Mouse (Mus musculus) hindbrain, embryonic 15.5 days (tissue): ENCODE data around the gene Nod1. TPM values are rescaled to one million over a fixed set of nuclear protein-coding genes. Genes with fewer than 3 reads are reported as not detected.
A peak's percentile ranks its signal among the peaks of the same experiment; 100 is the strongest.

Source experiments
- ATAC-seq: fragments of 200-750 bp; cut with Nextera tagmentation; 2 replicates; pipeline ENCODE4 v1.8.0; 2017; ENCODE audit warnings: low read depth, moderate number of reproducible peaks, moderate TSS enrichment; ENCODE audit not compliant: low FRiP score
- H3K27ac ChIP-seq: fragments of 300-500 bp; sonication (generic); replicated peaks from 2 replicates; pipeline ENCODE4 v1.5.1; 2015; ENCODE audit warnings: mild to moderate bottlenecking, inconsistent platforms
- H3K27me3 ChIP-seq: fragments of 300-500 bp; sonication (generic); 2 replicates; pipeline ENCODE4 v1.6.1; 2015; ENCODE audit warnings: control low read depth, inconsistent platforms
- H3K36me3 ChIP-seq: fragments of 300-500 bp; sonication (generic); 2 replicates; pipeline ENCODE4 v1.6.1; 2015; ENCODE audit warnings: control low read depth, inconsistent platforms
- H3K4me1 ChIP-seq: fragments of 300-500 bp; sonication (generic); replicated peaks from 2 replicates; pipeline ENCODE4 v1.6.1; 2015; ENCODE audit warnings: control low read depth, inconsistent platforms
- H3K4me2 ChIP-seq: fragments of 300-500 bp; sonication (generic); 2 replicates; pipeline ENCODE4 v1.6.1; 2015; ENCODE audit warnings: moderate library complexity, mild to moderate bottlenecking, inconsistent platforms
- H3K4me3 ChIP-seq: fragments of 300-500 bp; sonication (generic); 2 replicates; pipeline ENCODE4 v1.5.1; 2015; ENCODE audit warnings: mild to moderate bottlenecking, inconsistent platforms
- H3K9ac ChIP-seq: fragments of 300-500 bp; sonication (generic); 2 replicates; pipeline ENCODE4 v1.6.1; 2015; ENCODE audit warnings: inconsistent platforms
- H3K9me3 ChIP-seq: fragments of 300-500 bp; sonication (generic); 2 replicates; pipeline ENCODE4 v1.6.1; 2016; ENCODE audit warnings: control low read depth, inconsistent platforms
- WGBS: fragments of 180-500 bp; shearing (Covaris S2); methylation state at CpG from one replicate; pipeline ENCODE4 v1.1.7; 2015; 5-methylcytosine and 5-hydroxymethylcytosine counted together
- polyA plus RNA-seq: library from polyadenylated mRNA; unstranded; fragments of >200 nt; fragmentation: Nextera tagmentation; extraction: Ambion mirVana; gene quantifications from 2 replicates; pipeline ENCODE4 v1.2.1, GENCODE M21; 2015

Nod1 gene
- polyA plus RNA-seq, 1 experiment from 2014 or later = 3.9 TPM

GRCm38 (mm10) chr6:54974501-54974900 lies 2.1 kb upstream of the Nod1 start:
- ATAC-seq = no peak
- WGBS = 69% methylated on average over 5 of the region's 5 CpGs
- Histone ChIP-seq H3K36me3 (no peaks in the 10 kb centered on the region), H3K27ac (no peak overlapping the region), H3K9me3 (no peaks in the 10 kb centered on the region), H3K4me1 (peaks cover 13% of the 10 kb centered on the region), H3K4me2 (no peak overlapping the region), H3K27me3 (peaks cover 17% of the 10 kb centered on the region), H3K4me3 (no peak overlapping the region), H3K9ac (no peak overlapping the region)

- H3K27me3 ChIP-seq = peaks cover 17% of the 10 kb centered on the region
- WGBS = 7% methylated on average over 5 of the region's 5 CpGs
- H3K27ac ChIP-seq = no peak overlapping the region
- no peak for ATAC-seq
- no peaks in the 10 kb centered on the region for H3K9me3 ChIP-seq
- H3K9ac ChIP-seq = peak overlapping the region; percentile 40; the same call in 1 of the 2 replicates
- peak overlapping the region; percentile 66 for H3K4me3 ChIP-seq
- peaks cover 13% of the 10 kb centered on the region for H3K4me1 ChIP-seq
- peak overlapping the region; percentile 97 for H3K4me2 ChIP-seq
- H3K36me3 ChIP-seq = no peaks in the 10 kb centered on the region
These were observed 458 bp upstream of the Nod1 start for GRCm38 (mm10) chr6:54972929-54973211.

- H3K4me3 ChIP-seq = peak overlapping the region; percentile 66
- H3K9me3 ChIP-seq = no peaks in the 10 kb centered on the region
- H3K4me1 ChIP-seq = peaks cover 13% of the 10 kb centered on the region
- 19% methylated on average over 8 of the region's 8 CpGs for WGBS
- peak overlapping the region; percentile 97 for H3K4me2 ChIP-seq
- H3K9ac ChIP-seq = peak overlapping the region; percentile 40
- H3K27me3 ChIP-seq = peaks cover 17% of the 10 kb centered on the region
- H3K27ac ChIP-seq = peak overlapping the region; percentile 71; the same call in 1 of the 2 replicates
- peak; percentile 7; the same call in 1 of the 2 replicates for ATAC-seq
- no peaks in the 10 kb centered on the region for H3K36me3 ChIP-seq
These were observed 691 bp downstream of the Nod1 start for GRCm38 (mm10) chr6:54971731-54972110.

- H3K27me3 ChIP-seq = peaks cover 17% of the 10 kb centered on the region
- no peak overlapping the region for H3K4me3 ChIP-seq
- H3K9ac ChIP-seq = no peak overlapping the region
- no peaks in the 10 kb centered on the region for H3K9me3 ChIP-seq
- H3K4me1 ChIP-seq = peaks cover 13% of the 10 kb centered on the region
- no peaks in the 10 kb centered on the region for H3K36me3 ChIP-seq
- ATAC-seq = no peak
- no peak overlapping the region for H3K4me2 ChIP-seq
- no peak overlapping the region for H3K27ac ChIP-seq
- WGBS = 80% methylated on average over 9 of the region's 9 CpGs
These were observed 1.9 kb downstream of the Nod1 start for GRCm38 (mm10) chr6:54970506-54970905.

- no peak overlapping the region for H3K4me2 ChIP-seq
- no peak overlapping the region for H3K4me3 ChIP-seq
- H3K27ac ChIP-seq = no peak overlapping the region
- no peaks in the 10 kb centered on the region for H3K9me3 ChIP-seq
- H3K27me3 ChIP-seq = peaks cover 15% of the 10 kb centered on the region
- H3K4me1 ChIP-seq = peaks cover 13% of the 10 kb centered on the region
- H3K36me3 ChIP-seq = no peaks in the 10 kb centered on the region
- H3K9ac ChIP-seq = no peak overlapping the region
- 54% methylated on average over 2 of the region's 2 CpGs for WGBS
- ATAC-seq = no peak
These were observed 2.6 kb downstream of the Nod1 start for GRCm38 (mm10) chr6:54969801-54970200.

- Histone ChIP-seq H3K4me2 (no peak overlapping the region), H3K4me1 (peaks cover 7% of the 10 kb centered on the region), H3K9me3 (no peaks in the 10 kb centered on the region), H3K4me3 (no peak overlapping the region), H3K27ac (no peak overlapping the region), H3K27me3 (peaks cover 5% of the 10 kb centered on the region), H3K36me3 (no peaks in the 10 kb centered on the region), H3K9ac (no peak overlapping the region)
- 55% methylated on average over 10 of the region's 10 CpGs for WGBS
- ATAC-seq = no peak
These were observed 4.8 kb downstream of the Nod1 start for GRCm38 (mm10) chr6:54967591-54967990.

GRCm38 (mm10) chr6:54965234-54965633 lies 7.2 kb downstream of the Nod1 start:
- WGBS = 62% methylated on average over 5 of the region's 5 CpGs
- no peak for ATAC-seq
- Histone ChIP-seq H3K4me3 (no peak overlapping the region), H3K9me3 (no peaks in the 10 kb centered on the region), H3K27ac (no peak overlapping the region), H3K9ac (no peak overlapping the region), H3K4me2 (no peak overlapping the region), H3K4me1 (no peaks in the 10 kb centered on the region), H3K27me3 (no peaks in the 10 kb centered on the region), H3K36me3 (no peaks in the 10 kb centered on the region)

GRCm38 (mm10) chr6:54964755-54965154 lies 7.7 kb downstream of the Nod1 start:
- H3K36me3 ChIP-seq = no peaks in the 10 kb centered on the region
- no peak overlapping the region for H3K4me2 ChIP-seq
- H3K4me3 ChIP-seq = no peak overlapping the region
- H3K9ac ChIP-seq = no peak overlapping the region
- WGBS = 60% methylated on average over 1 of the region's 1 CpGs
- H3K9me3 ChIP-seq = no peaks in the 10 kb centered on the region
- no peaks in the 10 kb centered on the region for H3K4me1 ChIP-seq
- H3K27ac ChIP-seq = no peak overlapping the region
- no peaks in the 10 kb centered on the region for H3K27me3 ChIP-seq
- no peak for ATAC-seq

GRCm38 (mm10) chr6:54963599-54963998 lies 8.8 kb downstream of the Nod1 start:
- 91% methylated on average over 2 of the region's 2 CpGs for WGBS
- no peak overlapping the region for H3K4me3 ChIP-seq
- no peak for ATAC-seq

GRCm38 (mm10) chr6:54957655-54958054 lies 14.8 kb downstream of the Nod1 start:
- WGBS = 92% methylated on average over 8 of the region's 8 CpGs

More at GRCm38 (mm10) chr6:54963599-54963998, 8.8 kb downstream of the Nod1 start:
- Histone ChIP-seq H3K27me3 (no peaks in the 10 kb centered on the region), H3K27ac (no peak overlapping the region), H3K9ac (no peak overlapping the region), H3K9me3 (no peaks in the 10 kb centered on the region), H3K4me1 (no peaks in the 10 kb centered on the region), H3K36me3 (no peaks in the 10 kb centered on the region), H3K4me2 (no peak overlapping the region)

GRCm38 (mm10) chr6:54956425-54956824 lies 16.0 kb downstream of the Nod1 start:
- no peaks in the 10 kb centered on the region for H3K4me1 ChIP-seq
- H3K27me3 ChIP-seq = no peaks in the 10 kb centered on the region
- H3K4me3 ChIP-seq = no peak overlapping the region
- H3K4me2 ChIP-seq = no peak overlapping the region
- no peaks in the 10 kb centered on the region for H3K36me3 ChIP-seq
- no peaks in the 10 kb centered on the region for H3K9me3 ChIP-seq
- no peak overlapping the region for H3K27ac ChIP-seq
- ATAC-seq = no peak
- H3K9ac ChIP-seq = no peak overlapping the region
- WGBS = 75% methylated on average over 1 of the region's 1 CpGs

More at GRCm38 (mm10) chr6:54957655-54958054, 14.8 kb downstream of the Nod1 start:
- H3K4me1 ChIP-seq = no peaks in the 10 kb centered on the region
- H3K9me3 ChIP-seq = no peaks in the 10 kb centered on the region
- H3K27ac ChIP-seq = no peak overlapping the region
- H3K27me3 ChIP-seq = no peaks in the 10 kb centered on the region
- H3K4me3 ChIP-seq = no peak overlapping the region
- no peak overlapping the region for H3K9ac ChIP-seq
- H3K4me2 ChIP-seq = no peak overlapping the region
- no peaks in the 10 kb centered on the region for H3K36me3 ChIP-seq
- no peak for ATAC-seq

GRCm38 (mm10) chr6:54955949-54956348 lies 16.5 kb downstream of the Nod1 start:
- no peaks in the 10 kb centered on the region for H3K27me3 ChIP-seq
- H3K4me1 ChIP-seq = no peaks in the 10 kb centered on the region
- no peak for ATAC-seq
- no peak overlapping the region for H3K4me3 ChIP-seq
- no peaks in the 10 kb centered on the region for H3K9me3 ChIP-seq
- H3K27ac ChIP-seq = no peak overlapping the region
- H3K4me2 ChIP-seq = no peak overlapping the region
- no peak overlapping the region for H3K9ac ChIP-seq
- H3K36me3 ChIP-seq = no peaks in the 10 kb centered on the region

- WGBS = 88% methylated on average over 10 of the region's 10 CpGs
- no peak for ATAC-seq
- H3K9me3 ChIP-seq = no peaks in the 10 kb centered on the region
These were observed 17.6 kb downstream of the Nod1 start for GRCm38 (mm10) chr6:54954659-54955414.

More at GRCm38 (mm10) chr6:54954659-54955414, 17.6 kb downstream of the Nod1 start:
- no peaks in the 10 kb centered on the region for H3K36me3 ChIP-seq
- H3K27ac ChIP-seq = no peak overlapping the region
- no peak overlapping the region for H3K9ac ChIP-seq
- H3K27me3 ChIP-seq = no peaks in the 10 kb centered on the region
- no peak overlapping the region for H3K4me2 ChIP-seq
- no peaks in the 10 kb centered on the region for H3K4me1 ChIP-seq
- H3K4me3 ChIP-seq = no peak overlapping the region
